Mouse (Mus musculus): ENCODE measurements at regions not wholly inside any gene's neighbourhood (a gene's known extent, or its start where the extent isn't known, plus 50 kb on each side); places are given as distances from the start of the nearest gene placed in this dataset.

DNA sequence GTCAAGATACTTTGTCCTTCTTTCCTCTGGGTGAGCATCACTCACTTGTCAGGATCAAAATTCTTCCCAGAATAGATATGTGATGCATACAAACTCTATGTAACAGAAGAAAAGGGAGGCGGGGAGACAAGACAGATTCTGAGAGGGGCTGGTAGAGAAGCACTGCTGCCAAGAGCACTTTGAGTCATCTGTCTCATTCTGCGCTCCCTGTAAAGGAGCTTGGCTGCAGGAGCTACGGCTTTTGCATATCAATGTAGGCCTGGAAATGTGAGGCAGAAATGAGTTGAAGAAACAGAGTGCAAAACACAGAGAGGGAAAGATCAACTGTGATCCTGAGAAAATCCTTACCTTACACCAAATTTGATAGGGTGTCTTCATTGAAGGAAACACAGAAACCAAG, 162.6 kb upstream of the Syndig1 start:
- TF ChIP-seq CTCF (IDR thresholded peaks at IDR 0.05; ENCODE audit: low read depth, low read length) (no peak), POLR2A (IDR thresholded peaks at IDR 0.05; ENCODE audit: extremely low read depth, insufficient read depth, low read length) (no peak)

Measured in liver, adult 2 months (tissue).